Mouse (Mus musculus) stomach, postnatal 0 days (tissue): Measurements from ENCODE around the gene Ccdc93. TPM values are rescaled to one million over a fixed set of nuclear protein-coding genes. Genes with fewer than 3 reads are reported as not detected.

ENCODE experiments used
- ATAC-seq: fragments of 200-750 bp; cut with Nextera tagmentation; 2 replicates; pipeline ENCODE4 v1.8.0; 2017; ENCODE audit not compliant: low FRiP score, low TSS enrichment
- DNase-seq: peaks from one replicate; pipeline ENCODE4 v3.0.0-alpha.2; 2016; ENCODE audit warnings: low spot score
- H3K27ac ChIP-seq: fragments of 300-500 bp; sonication (generic); replicated peaks from 2 replicates; pipeline ENCODE4 v1.5.1; 2014; ENCODE audit warnings: mild to moderate bottlenecking, control low read depth
- H3K27me3 ChIP-seq: fragments of 300-500 bp; sonication (generic); 2 replicates; pipeline ENCODE4 v1.6.1; 2014; ENCODE audit warnings: low read length; ENCODE audit not compliant: control insufficient read depth, insufficient read depth
- H3K36me3 ChIP-seq: fragments of 300-500 bp; sonication (generic); 2 replicates; pipeline ENCODE4 v1.6.1; 2014; ENCODE audit warnings: low read length, mixed read lengths; ENCODE audit not compliant: control insufficient read depth, insufficient read depth
- H3K4me1 ChIP-seq: fragments of 300-500 bp; sonication (generic); replicated peaks from 2 replicates; pipeline ENCODE4 v1.6.1; 2014; ENCODE audit warnings: antibody characterized with exemption; ENCODE audit not compliant: control insufficient read depth, insufficient read depth
- H3K4me2 ChIP-seq: fragments of 300-500 bp; sonication (generic); replicated peaks from 2 replicates; pipeline ENCODE4 v1.6.1; 2014; ENCODE audit warnings: low read depth, mild to moderate bottlenecking, control low read depth, moderate library complexity
- H3K4me3 ChIP-seq: fragments of 300-500 bp; sonication (generic); 2 replicates; pipeline ENCODE4 v1.5.1; 2014; ENCODE audit warnings: low read depth, low read length, control low read depth
- H3K9ac ChIP-seq: fragments of 300-500 bp; sonication (generic); 2 replicates; pipeline ENCODE4 v1.6.1; 2014; ENCODE audit warnings: mild to moderate bottlenecking, low read length, control low read depth, mixed read lengths
- H3K9me3 ChIP-seq: fragments of 300-500 bp; sonication (generic); 2 replicates; pipeline ENCODE4 v1.6.1; 2016; ENCODE audit warnings: low read length; ENCODE audit not compliant: control insufficient read depth
- CTCF ChIP-seq: IDR thresholded peaks from 2 replicates; pipeline ENCODE4 v1.5.1; 2016; ENCODE audit warnings: antibody characterized with exemption, low read depth, mild to moderate bottlenecking, moderate library complexity
- EP300 ChIP-seq: optimal IDR thresholded peaks from 2 replicates; pipeline ENCODE3; 2016; ENCODE audit warnings: antibody characterized with exemption
- WGBS: fragments of 180-500 bp; shearing (Covaris S2); extraction: QIAGEN DNeasy Blood & Tissue Kit; methylation state at CpG from one replicate; pipeline ENCODE4 v1.1.7; 2014; 5-methylcytosine and 5-hydroxymethylcytosine counted together
- polyA plus RNA-seq: library from polyadenylated mRNA; unstranded; fragments of >200 nt; fragmentation: Nextera tagmentation; extraction: Ambion mirVana; gene quantifications from 2 replicates; pipeline ENCODE4 v1.2.1, GENCODE M21; 2015

The Ccdc93 gene
- 4.6 and 4.7 TPM in 2 replicates for polyA plus RNA-seq

DNA sequence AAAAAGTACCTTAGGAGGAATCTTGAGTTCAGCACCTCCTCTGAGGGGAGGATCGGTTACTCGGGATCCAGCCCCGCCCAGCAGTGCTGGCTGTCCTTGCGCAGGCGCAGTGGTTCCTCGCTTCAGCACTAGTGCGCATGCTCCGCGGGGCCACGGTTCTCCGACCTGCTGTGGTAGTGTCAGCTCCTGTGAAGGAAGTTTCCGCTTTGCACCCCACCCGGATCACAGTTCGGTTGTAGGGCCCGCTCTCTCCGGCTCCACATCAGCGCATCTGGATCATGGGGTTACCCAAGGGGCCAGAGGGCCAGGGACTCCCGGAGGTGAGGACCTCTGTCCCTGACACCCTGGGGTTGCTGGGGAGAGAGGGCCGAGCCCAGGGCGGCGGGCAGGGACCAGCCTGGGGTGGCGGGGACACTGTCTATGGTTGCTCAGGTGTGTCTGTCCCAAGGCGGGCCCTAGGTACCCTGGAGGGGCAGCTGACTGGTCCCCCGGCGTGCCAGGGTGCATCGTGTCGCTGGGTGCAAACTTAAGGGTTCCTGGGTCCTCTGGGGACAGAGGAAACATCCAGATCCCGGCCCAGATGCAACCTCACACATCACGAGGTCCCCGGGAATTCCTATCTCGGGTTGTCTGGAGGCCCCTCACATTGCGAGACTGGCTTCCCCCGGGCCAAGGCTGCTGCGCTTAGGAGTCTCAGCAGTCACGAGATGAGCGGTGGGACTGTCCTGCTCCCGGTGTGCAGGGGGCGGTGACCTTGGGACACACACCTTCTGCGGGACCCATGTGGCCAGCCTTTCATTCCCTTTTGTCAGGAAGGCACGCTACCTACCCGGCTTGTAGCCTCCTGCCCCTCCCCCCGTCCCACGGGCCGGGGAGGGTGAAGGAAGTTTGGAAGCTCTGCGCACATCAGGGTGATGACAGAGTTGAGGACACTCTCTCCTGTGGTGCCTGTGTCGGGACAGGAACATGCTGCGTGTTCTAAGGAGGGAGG is at the start of gene Ccdc93:
TSS of gene Ccdc93 (plus strand) at position 112 of the 991 bp plus-strand sequence.
- ATAC-seq (peak; percentile 91), DNase-seq (peak; percentile 98)
- H3K4me3 ChIP-seq: peak within 1 kb of the TSS; percentile 83
- WGBS: under 1% methylated on average over 47 of the region's 47 CpGs
- peak within 1 kb of the TSS; percentile 99 for H3K4me2 ChIP-seq
- no peak for TF ChIP-seq EP300
- TF ChIP-seq CTCF: no peak
- no peaks in the 10 kb centered on the region for H3K36me3 ChIP-seq
- H3K9me3 ChIP-seq: no peaks in the 10 kb centered on the region
- no peaks in the 10 kb centered on the region; the same call in 1 of the 2 replicates for H3K4me1 ChIP-seq
- 0 out of 2 replicates have a peak within 1 kb of the TSS, but pooled peaks have one; percentile 24 for H3K27ac ChIP-seq
- peak within 1 kb of the TSS; percentile 90 for H3K9ac ChIP-seq
- no peaks in the 10 kb centered on the region for H3K27me3 ChIP-seq

DNA sequence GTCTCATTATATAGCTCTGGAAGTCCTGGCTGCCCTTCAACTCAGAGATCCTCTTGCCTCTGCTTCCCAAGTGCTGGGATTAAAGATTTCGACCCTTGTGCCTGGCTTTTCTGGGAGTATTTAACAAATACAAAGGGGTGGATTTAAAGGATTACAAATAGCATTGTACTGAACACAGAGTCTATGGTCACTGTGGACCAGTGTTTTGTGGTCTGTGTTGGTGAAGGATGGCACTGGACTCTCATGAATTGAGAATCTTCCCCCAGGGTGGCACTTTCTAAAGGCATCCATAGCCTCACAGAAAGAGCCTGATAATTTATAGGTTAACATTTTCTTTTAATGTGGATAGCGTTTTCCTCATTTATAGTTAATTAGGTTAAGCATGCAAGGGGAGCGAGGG is 49.3 kb upstream of the Ccdc93 start:
- H3K4me3 ChIP-seq: no peak overlapping the region
- H3K4me1 ChIP-seq: no peaks in the 10 kb centered on the region
- DNase-seq (no peak), ATAC-seq (no peak)
- no peak overlapping the region for H3K4me2 ChIP-seq
- 81% methylated on average over 3 of the region's 3 CpGs for WGBS
- no peaks in the 10 kb centered on the region for H3K36me3 ChIP-seq
- H3K27ac ChIP-seq: no peak overlapping the region
- TF ChIP-seq EP300 (no peak), CTCF (no peak)
- H3K27me3 ChIP-seq: no peaks in the 10 kb centered on the region
- no peak overlapping the region for H3K9ac ChIP-seq
- H3K9me3 ChIP-seq: no peaks in the 10 kb centered on the region

DNA sequence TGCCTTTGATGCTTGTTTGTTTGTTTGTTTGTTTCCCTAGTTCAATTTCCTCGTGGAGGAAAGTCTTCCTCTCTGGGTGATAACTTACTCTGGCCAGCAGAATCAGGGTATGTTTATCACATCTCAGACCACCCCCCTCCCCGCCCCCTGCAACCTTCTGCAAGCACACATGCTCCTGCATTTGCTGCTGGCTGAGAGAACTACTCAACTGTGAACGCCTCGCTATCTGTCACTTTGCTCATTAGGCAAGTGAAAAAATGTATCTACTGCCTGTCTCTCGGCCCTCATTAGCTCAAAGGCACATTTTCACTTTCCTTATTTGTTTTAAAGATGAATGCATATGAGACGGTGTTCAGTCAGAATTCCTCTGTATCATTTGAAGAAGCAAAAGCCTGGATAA is 42.5 kb upstream of the Ccdc93 start:
- Histone ChIP-seq H3K9me3 (no peaks in the 10 kb centered on the region), H3K4me2 (no peak overlapping the region), H3K4me3 (no peak overlapping the region), H3K4me1 (no peaks in the 10 kb centered on the region), H3K36me3 (no peaks in the 10 kb centered on the region), H3K27ac (no peak overlapping the region), H3K9ac (no peak overlapping the region), H3K27me3 (no peaks in the 10 kb centered on the region)
- ATAC-seq (no peak), DNase-seq (no peak)
- no peak for TF ChIP-seq EP300
- TF ChIP-seq CTCF: no peak
- 32% methylated on average over 6 of the region's 6 CpGs for WGBS

DNA sequence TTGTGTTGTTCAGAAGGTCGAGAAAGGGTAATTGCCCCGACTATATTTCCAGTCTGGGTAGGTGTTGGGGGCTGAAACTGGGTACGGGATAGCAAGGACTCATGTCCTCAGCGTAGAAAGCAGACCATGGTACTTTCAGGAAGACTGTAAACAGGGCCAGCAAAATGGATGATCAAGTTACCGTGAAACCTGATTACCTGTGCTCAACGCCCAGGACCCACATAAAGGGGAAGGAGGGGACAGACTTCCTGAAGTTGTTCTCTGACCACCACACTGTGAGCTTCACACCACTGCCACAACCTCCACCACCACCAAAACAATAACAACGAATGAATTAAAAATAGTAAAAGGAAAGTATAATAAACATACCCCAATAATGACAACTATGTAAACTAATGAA is 42.1 kb upstream of the Ccdc93 start:
- no peaks in the 10 kb centered on the region for H3K9me3 ChIP-seq
- no peak overlapping the region for H3K4me2 ChIP-seq
- no peaks in the 10 kb centered on the region for H3K27me3 ChIP-seq
- DNase-seq (no peak), ATAC-seq (no peak)
- H3K4me3 ChIP-seq: no peak overlapping the region
- H3K27ac ChIP-seq: no peak overlapping the region
- no peaks in the 10 kb centered on the region for H3K36me3 ChIP-seq
- 49% methylated on average over 7 of the region's 7 CpGs for WGBS
- H3K4me1 ChIP-seq: no peaks in the 10 kb centered on the region
- H3K9ac ChIP-seq: no peak overlapping the region
- TF ChIP-seq EP300: no peak
- TF ChIP-seq CTCF: no peak

DNA sequence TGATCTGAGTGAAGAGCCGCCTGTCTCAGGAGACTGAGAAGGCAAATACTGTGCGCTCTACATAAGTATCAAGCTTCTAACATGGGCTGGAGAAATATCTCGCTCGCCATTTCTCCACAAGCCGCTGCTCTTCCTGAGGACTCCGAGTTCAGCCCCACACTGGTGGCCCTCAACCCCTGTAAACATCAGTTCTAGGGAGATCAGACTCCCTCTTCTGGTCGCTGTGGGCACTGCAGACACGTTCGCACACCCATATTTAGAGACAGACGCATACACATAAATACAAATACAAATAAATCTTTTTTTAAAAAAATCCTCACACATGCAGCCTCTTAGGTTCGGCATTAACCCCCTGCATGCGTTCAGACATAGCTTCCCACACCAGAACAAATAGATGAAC is 41.3 kb upstream of the Ccdc93 start:
- Histone ChIP-seq H3K4me2 (no peak overlapping the region), H3K36me3 (no peaks in the 10 kb centered on the region), H3K9me3 (no peaks in the 10 kb centered on the region), H3K4me3 (no peak overlapping the region), H3K27me3 (no peaks in the 10 kb centered on the region), H3K27ac (no peak overlapping the region), H3K9ac (no peak overlapping the region), H3K4me1 (no peaks in the 10 kb centered on the region)
- TF ChIP-seq EP300: no peak
- TF ChIP-seq CTCF: peak; percentile 41
- ATAC-seq: no peak
- no peak for DNase-seq
- WGBS: 86% methylated on average over 12 of the region's 12 CpGs

DNA sequence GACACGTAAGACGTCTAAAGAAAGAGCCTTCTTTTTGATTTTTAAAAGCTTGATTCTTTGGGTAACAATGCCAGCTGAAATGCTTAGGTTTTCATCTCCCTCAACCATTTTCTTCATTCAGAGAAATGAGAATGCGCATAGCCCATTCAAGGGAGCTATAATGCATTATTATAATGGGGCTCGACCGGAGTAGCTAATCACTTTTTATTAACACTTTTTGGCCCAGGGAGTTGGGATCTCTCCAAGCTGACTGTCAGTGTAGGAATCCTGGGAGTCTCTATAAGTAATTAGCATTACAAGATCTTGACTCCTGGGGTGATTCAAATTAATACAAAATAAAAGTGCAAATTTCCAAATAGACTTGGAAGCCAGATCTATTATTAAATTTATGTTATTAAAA is 40.8 kb upstream of the Ccdc93 start:
- ATAC-seq: no peak
- no peak overlapping the region for H3K9ac ChIP-seq
- H3K36me3 ChIP-seq: no peaks in the 10 kb centered on the region
- TF ChIP-seq CTCF (no peak), EP300 (no peak)
- no peaks in the 10 kb centered on the region for H3K27me3 ChIP-seq
- H3K4me1 ChIP-seq: no peaks in the 10 kb centered on the region
- no peak overlapping the region for H3K4me3 ChIP-seq
- H3K9me3 ChIP-seq: no peaks in the 10 kb centered on the region
- no peak overlapping the region for H3K27ac ChIP-seq
- no peak overlapping the region for H3K4me2 ChIP-seq
- no peak for DNase-seq
- 87% methylated on average over 5 of the region's 5 CpGs for WGBS
